Mouse (Mus musculus) A20 (cell line): ENCODE results near the gene Dand5.

Source experiments
- DNase-seq: peaks from one replicate; pipeline ENCODE4 v3.0.0-alpha.2; 2011; ENCODE audit warnings: low read depth, low spot score

Dand5 gene

DNA sequence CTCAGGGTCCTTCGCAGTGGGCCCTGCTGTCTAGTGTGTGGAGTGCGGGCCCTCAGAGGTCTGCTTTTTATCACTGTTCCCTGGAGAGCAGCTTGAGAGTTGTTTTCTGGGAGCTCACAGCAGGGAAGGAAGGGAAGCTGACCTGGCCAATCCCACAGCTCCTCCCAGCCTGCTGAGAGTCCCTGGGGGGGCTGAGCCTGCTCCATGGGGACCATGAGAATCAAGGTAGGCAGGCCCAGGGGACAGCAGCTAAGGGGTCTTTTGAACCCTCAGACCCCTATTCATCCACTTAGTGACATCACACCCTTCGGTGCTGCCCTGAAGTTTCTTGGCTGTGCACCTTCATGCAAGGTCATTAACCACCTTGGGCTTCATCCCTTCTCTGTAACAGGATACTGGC lies at the start of gene Dand5:
Gene Dand5, minus strand, starts transcription at position 101 of the 400 bp plus-strand sequence.
- DNase-seq: no peak

- peak; percentile 90 for DNase-seq
Observed at GRCm38 (mm10) chr8:84871376-84872308, 49.0 kb upstream of the Dand5 start, which contains the start of gene Syce2. Gene Syce2 (plus strand): TSS chr8:84872111.

DNA sequence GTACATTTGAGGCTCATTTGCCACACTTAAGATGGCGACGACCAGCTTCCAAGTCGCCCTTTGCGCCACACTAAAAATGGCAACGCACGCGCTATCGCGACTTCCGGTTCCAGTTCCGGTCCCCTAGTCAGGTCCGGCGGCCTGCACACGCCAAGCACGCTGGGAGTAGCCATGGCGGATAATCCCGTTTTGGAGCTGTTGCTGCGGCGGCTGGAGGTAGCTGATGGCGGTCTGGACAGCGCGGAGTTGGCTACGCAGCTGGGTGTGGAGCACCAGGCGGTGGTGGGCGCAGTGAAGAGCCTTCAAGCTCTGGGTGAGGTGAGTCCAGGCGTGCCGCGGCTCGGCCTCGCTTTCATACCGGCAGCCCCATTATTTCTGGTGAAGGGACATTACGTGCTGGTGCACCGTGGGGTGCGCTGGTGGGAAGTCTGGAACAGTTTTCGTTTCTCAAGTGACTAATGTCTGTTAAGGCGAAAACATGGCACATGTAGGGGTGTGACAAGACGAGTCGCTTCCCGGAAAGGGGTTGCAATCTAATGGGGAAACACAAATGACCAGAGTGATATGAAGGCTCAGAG lies 34.3 kb upstream of the Dand5 start, which contains the start of gene Farsa:
Gene Farsa, plus strand, starts transcription at position 126 of the 578 bp plus-strand sequence.
- DNase-seq: peak; percentile 95

- DNase-seq: no peak
Observed at GRCm38 (mm10) chr8:84856434-84856833, 33.8 kb upstream of the Dand5 start.

DNA sequence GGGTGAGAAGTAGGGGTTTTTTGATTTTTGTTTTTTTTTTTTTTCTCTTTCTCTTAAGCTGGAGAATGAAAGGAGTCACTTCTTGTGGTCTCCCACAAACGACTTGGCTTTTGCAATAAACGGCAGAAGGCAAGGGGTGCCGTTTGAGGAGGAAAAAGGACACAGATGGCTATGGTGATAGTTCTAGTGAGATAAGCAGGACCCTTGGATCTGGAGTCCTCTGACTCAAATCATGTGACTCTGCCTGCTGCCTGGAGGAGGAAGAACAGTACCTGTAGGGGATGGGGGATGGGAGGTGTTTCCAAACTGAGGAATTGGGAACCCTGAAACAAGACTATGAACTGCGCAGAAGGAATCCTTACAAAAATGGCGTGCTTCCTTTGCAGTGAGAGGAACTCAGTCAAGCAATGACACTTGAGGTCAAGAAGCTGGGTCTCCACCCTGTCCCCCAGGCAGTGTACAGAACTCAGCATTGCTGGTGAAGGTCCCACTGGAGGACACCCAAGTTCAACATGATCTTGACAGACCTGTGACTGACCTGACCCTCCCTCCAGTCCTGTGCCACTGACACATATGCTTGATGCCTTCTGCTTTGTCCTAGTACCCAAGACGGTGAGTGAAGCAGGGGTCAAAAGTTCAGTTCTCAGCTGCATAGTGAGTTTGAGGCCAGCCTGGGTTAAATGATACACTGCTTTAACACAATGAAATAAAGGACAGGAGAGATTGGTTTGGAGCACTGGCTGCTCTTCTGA lies 25.2 kb upstream of the Dand5 start:
- peak; percentile 36 for DNase-seq

DNA sequence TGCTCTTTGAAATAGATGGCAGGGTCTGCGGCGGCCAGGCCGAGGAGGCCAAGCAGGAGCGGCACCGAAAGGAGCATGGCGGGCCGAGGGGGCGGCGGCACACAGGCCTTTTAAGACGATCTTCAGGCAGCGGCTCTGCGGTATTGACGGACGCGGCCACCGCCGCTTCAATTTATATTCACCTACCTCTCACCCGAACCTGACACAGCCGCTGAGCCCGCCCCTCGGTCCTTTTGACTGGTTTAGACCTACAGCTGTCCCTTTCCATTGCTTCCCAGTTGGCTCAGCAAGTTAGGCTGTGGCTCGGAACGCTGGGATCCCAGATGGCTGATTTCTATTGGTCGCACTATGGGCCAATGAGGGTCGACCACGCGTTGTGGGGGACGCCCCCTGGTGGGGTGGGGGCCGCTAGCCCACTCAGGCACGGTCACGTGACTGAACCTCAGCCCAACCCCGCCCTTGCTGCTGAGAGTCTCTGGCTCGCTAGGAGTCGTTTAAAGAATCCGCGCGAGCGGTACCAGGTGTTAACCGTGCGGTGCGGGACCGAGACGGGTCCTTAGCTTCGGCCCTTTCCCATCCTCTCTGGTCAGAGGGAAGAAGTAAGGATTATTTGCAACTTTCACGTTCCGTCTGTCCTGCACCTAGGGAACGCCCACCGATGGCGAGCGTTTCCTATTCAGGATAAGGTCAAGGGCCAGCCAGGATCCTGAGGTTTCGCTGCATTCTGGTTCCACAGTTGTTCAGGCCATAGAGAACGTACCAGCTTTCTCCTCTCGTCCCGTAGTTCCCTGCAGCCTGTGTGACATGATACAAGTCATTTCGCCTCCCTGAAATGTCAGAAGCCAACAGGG lies 24.3 kb upstream of the Dand5 start, which contains the start of gene Calr:
Gene Calr, minus strand, starts transcription at position 213 of the 851 bp plus-strand sequence.
- DNase-seq: peak; percentile 100

DNA sequence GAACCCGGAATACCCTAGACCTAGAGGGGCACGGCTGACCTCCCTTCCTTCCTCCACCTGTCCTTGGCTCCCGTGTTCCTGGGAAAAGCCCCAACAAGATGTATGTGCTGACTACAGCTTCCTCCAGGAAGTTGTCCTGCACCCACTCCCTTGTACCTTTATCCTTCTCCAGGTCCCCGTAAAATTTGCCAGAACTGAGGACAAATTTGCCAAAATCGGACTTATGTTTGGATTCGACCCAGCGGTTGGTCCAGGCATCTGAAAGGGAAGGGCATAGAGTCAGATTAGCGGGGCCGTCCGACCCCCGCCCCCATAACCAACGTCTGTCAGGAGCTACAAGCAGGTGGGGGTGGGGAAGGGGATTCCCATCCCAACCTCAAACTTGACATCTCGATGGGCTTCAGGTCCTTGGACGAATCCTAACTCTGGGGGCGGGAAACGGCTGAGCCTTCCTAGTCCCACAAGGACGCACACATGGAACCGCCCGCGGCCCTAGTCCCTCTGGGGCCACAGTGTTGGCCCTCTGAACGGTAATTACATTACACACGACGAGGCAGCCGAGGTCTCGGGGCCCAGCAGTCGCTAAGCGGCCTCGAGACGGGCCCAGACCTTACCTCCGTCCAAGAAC lies 23.6 kb upstream of the Dand5 start:
- no peak for DNase-seq

DNA sequence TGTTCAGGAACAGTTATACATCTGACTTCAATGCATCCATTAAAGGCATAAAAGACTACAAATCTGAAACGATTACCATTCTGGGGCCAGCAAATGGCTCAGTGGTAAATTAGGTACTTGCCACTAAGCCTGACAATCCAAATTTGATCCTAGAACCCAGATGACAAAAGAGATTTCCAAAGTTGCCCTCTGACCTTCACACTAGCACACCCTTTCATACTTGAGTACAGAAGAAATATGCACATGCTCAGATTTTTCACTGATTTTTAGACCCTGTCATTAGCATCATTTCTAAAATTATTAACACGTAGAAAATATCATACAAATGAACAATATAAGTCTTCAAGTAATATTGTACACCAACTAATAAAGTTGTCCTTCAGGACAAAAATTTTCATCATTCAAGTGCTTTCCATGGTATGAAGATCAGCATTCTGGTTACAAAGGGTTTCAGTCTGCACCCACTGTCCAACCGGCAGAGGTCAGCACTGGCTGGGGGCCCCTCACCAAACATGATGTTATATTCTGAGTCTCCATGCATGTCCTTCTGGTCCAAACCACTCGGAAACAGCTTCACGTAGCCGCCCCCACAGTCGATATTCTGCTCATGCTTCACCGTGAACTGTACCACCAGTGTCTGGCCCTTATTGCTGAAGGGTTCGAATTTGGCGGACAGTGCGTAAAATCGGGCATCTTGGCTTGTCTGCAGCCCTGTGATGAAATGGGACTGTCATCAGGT lies 22.9 kb upstream of the Dand5 start:
- DNase-seq: peak; percentile 61

GRCm38 (mm10) chr8:84844397-84845070 lies 21.9 kb upstream of the Dand5 start:
- no peak for DNase-seq

DNA sequence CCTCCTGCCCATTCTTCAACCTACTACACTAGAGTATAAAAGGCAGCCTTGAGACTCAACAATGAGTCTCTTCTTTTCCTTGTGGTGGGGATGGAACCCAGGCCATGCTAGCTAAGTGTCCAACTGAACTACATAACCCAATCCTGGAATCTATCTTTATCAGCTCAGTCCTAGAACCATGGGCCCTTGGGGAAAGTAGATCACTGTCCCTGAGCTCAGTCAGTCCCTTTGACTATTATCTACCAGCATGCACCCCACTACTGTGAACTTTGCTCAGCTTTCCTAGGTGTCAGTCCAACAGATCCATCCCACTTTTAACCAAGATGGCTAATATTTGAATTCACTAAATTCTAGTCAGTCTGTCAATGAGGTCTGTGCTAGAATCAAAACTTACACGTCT lies 18.9 kb upstream of the Dand5 start:
- DNase-seq: no peak

GRCm38 (mm10) chr8:84840248-84840999 lies 17.8 kb upstream of the Dand5 start, which contains the start of gene Rad23a:
Gene Rad23a (minus strand): TSS chr8:84840665.
- DNase-seq: peak; percentile 96

- no peak for DNase-seq
Observed at GRCm38 (mm10) chr8:84839875-84840247, 17.2 kb upstream of the Dand5 start.

DNA sequence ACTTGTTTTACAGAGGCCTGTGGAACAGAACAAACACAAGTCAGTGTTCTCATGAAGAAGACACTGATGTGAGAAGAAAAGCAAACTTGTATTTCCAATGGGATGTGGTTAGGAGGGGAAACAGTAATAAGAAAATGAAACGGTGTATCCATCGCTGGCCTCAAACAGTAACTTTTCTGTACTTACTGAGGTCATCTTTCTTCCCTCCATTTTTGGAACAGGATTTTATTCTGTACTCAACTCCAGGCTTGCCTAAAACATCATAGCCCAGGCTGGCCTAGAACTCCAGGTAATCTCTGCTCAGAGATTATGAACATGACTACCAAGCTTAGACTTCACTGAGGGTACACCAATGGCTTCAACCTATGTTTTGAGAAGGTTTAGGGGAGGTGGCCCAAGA lies 16.8 kb upstream of the Dand5 start:
- no peak for DNase-seq

DNA sequence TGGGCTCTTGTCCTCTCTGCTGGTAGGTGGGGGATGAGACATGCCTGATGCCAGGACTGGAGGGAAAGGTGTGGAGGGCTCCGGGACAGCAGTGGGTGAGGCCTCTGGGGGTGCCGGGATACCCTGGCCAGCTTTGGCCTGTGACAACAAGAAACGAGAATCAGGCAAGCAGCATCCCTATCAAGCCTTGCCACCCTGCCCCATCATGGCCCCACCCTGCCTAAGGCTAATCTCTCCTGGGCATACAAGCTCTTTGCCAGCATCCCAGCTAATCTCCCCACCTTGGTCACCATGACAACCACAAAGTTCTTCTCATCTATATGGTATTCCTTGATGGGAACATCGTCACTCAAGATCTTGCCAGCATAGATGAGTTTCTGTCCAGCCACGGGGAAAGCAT lies 15.9 kb upstream of the Dand5 start:
- no peak for DNase-seq

DNA sequence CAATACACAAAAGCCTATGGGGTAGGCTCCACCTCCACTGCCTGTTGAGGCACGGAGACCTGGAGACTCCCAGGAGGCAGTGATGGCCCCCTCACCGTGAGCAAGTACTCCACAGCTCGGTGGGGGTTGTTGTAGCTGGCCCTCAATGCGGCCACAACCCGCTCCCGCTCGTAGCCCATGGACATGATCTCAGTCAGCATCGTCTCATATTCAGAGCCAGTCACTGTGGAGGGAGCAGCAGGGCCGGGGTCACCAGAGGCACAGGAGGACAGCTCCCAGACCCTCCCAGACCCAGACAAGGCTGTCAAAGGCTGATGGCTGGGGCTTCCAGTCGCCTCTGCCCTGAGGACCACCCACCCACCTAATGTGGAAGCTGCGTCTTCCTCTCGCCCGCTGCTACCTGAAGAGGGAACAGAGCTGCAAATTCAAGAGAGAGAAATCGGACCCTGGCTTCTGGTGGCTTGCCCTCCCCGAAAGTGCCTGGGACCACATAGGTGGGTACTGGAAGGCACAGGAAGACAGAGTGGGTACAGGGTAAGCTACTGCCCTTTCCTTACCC lies 15.4 kb upstream of the Dand5 start:
- no peak for DNase-seq

GRCm38 (mm10) chr8:84837149-84837911 lies 14.7 kb upstream of the Dand5 start:
- no peak for DNase-seq
